Mouse (Mus musculus) bone marrow macrophage, adult 2 months (primary cell): ENCODE data around the gene Taf3.

Experiments used
- CTCF ChIP-seq: IDR thresholded peaks from 2 replicates; pipeline ENCODE4 v1.5.1; 2012; ENCODE audit warnings: low read depth, mild to moderate bottlenecking, low read length, moderate library complexity
- POLR2A ChIP-seq: IDR thresholded peaks from 2 replicates; pipeline ENCODE4 v1.6.1; 2012; ENCODE audit warnings: mild to moderate bottlenecking, low read depth, low read length, borderline replicate concordance

DNA sequence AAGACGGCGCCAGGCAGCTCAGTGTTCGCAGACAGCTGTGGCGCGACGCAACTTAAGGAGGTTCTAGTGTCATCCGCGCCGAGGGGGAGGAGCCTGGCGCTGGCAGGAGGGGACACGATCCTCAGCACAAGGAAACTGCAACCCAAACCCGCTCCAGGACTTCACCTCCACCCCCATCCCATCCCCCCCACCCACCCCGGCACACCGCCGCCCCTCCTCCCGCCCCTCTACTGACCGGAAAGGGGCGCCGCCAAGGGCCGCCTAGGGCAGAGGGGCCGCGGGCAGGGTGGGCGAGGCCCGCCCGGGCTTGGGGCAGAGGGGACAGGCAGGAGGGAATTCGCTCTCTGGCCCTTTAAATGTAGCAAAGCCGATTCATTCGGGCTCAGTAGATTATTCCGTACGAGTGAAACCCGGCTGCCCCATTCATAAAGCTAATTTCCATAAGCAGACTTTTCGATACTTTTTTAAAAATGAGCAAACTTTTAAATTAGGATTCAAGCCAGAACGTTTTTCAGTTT is 169.8 kb downstream of the Taf3 start:
- TF ChIP-seq POLR2A (no peak), CTCF (no peak)
